Mouse (Mus musculus) left cerebral cortex, adult 2 months (tissue): ENCODE measurements at regions not wholly inside any gene's neighbourhood (a gene's known extent, or its start where the extent isn't known, plus 50 kb on each side); places are given as distances from the start of the nearest gene placed in this dataset.

Source experiments
- DNase-seq, 2 experiments: peaks; one replicate each; pipeline ENCODE4 v3.0.0; 2021 to 2022; ENCODE audit warnings: low spot score in 2 of 2, mixed read lengths in 1 of 2; ENCODE audit errors: extremely low spot score in 1 of 2
- H3K27ac ChIP-seq: fragments of 200-600 bp; 2 replicates; pipeline ENCODE4 v1.8.1; 2022
- H3K4me3 ChIP-seq: fragments of 200-600 bp; 2 replicates; pipeline ENCODE4 v1.8.1; 2022
- CTCF ChIP-seq: fragments of 200-600 bp; IDR thresholded peaks from 2 replicates; pipeline ENCODE4 v1.8.1; 2022; ENCODE audit warnings: antibody characterized with exemption, mild to moderate bottlenecking, moderate library complexity
- intact Hi-C: fragments of 180-260 bp; cut with DNase I; formaldehyde crosslinking; loops from one replicate; pipeline ENCODE4 v1.15.1; 2025

DNA sequence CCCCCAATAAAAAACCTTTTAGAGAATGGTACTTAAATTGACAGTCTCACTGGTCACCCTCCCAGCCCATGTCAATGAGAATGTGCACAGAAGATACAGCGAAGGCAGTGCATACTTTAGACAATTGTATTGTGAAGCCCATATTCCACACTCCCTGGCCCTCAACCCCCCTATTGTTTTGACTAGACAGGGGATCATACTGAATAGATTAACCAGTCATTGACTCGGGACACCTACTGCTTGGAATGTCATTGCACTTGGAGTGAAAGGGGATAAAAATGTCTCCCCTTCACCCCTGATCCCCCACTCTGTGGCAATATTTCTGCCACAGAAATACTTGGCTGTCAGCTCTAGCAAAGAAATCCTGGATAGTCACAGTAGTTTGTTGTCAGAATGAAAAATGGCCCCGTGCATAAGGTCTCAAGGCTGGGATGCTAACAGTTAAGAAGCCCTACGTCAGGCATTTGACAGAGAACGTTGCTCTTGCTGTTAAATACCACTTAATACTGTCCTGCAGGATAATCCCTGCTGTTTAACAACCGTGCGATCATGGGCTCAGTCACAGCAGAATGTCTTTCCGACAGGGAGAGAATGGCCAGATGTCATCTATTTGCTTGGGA is 644.5 kb upstream of the Sox9 start:
- DNase-seq, result no peak
- intact Hi-C loops, result no loop called here
- TF ChIP-seq CTCF, result no peak
- no peak overlapping the region for H3K27ac ChIP-seq
- H3K4me3 ChIP-seq, result no peak overlapping the region

DNA sequence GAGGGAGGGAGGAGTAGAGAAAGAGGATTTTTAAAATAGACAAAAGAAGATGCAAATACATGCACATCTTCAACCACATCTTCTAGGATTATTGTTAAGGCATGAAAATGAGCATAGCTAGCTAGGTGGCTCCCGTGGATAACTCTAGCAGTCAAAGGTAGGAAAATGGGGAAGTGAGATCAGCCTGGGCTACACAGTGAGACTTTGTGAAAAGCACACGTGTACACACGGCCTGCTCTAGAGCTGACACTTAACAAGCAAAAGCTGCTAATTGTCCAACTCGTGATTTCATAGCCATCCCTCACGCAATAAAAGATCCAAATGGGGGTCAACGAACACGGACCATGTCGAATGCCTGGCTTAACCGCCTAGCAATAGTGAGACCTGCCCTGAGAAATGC is 642.0 kb upstream of the Sox9 start:
- intact Hi-C loops, result no loop called here
- DNase-seq, result no peak
- TF ChIP-seq CTCF, result no peak
- Histone ChIP-seq H3K27ac (no peak overlapping the region), H3K4me3 (no peak overlapping the region)

DNA sequence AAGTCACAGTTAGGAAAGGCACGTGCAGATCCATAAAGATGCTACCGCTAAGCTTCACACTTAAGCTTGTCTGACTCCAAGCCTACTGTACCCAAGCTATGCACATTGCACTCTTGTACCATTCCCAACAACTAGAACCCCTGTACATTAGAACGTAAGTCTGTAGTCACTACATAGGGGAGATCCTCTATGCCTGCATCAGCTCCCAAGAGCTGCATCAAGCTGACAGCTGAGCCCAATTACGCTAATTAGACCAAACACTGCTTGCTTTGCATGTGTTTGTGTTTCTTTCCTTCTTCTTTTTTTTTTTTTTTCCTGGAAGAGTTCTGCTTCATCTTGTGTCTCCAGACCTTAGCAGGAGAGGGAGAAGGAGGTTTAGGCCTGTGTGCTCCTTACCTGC is 641.5 kb upstream of the Sox9 start:
- DNase-seq, result no peak
- Histone ChIP-seq H3K4me3 (no peak overlapping the region), H3K27ac (no peak overlapping the region)
- intact Hi-C loops, result no loop called here
- TF ChIP-seq CTCF, result no peak

DNA sequence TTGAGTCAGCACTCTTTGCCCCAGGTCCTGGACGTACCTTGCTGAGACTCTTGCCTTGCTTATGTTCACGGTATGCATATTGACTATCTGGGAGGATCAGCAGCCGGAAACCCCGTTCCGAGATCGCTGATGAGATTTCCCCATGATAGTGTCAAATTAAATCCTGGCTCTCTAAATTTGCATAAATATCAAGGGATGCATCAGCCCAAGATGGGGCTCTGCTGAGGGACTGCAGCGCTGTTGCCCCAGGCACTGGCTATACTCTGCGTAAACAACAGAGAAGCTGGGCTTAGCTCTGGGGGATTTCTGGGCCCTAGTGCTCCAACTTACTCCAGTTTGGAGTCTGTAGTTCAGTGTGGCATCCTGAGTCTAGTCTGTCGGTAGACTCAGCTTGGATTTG is 641.1 kb upstream of the Sox9 start:
- DNase-seq, result no peak
- intact Hi-C loops, result no loop called here
- Histone ChIP-seq H3K4me3 (no peak overlapping the region), H3K27ac (no peak overlapping the region)
- TF ChIP-seq CTCF, result no peak

DNA sequence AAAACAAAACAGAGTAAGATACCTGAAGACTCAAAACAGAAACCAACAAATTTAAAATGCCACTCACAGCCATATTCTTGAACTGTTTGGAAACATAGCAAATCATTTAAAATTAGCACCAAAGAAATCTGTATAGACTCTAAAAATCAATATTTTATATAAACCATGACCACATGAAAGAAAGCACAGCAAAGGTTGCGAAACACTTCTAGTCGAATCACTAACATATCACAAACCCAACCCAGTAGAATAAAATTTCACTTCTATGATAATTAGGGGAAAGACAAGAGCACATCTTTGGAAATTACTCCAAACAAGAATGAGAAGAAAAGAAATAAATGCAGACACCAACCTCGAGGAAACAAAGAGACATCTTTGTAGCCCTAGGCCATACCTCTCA is 630.0 kb upstream of the Sox9 start:
- DNase-seq, result no peak
- TF ChIP-seq CTCF, result no peak
- H3K4me3 ChIP-seq, result no peak overlapping the region
- no peak overlapping the region for H3K27ac ChIP-seq
- intact Hi-C loops, result no loop called here

DNA sequence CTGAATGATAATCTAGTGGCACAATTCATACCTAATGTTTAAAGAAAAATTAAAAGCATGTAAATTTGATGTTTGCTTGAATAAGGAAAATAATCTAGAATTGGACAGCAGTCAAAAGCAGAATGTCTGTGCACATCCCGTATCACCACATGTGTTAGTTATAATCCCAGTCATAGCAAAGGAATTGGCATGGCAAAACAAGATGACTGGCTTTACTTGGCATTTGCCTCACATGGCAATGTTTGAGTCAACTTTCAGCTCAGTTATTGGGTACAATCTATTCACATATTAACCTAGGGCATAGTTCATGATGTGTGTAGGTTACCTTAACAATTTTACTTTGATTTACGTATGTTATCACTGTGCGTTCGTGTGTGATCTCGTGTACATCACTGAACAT is 628.8 kb upstream of the Sox9 start:
- no peak for TF ChIP-seq CTCF
- intact Hi-C loops, result no loop called here

DNA sequence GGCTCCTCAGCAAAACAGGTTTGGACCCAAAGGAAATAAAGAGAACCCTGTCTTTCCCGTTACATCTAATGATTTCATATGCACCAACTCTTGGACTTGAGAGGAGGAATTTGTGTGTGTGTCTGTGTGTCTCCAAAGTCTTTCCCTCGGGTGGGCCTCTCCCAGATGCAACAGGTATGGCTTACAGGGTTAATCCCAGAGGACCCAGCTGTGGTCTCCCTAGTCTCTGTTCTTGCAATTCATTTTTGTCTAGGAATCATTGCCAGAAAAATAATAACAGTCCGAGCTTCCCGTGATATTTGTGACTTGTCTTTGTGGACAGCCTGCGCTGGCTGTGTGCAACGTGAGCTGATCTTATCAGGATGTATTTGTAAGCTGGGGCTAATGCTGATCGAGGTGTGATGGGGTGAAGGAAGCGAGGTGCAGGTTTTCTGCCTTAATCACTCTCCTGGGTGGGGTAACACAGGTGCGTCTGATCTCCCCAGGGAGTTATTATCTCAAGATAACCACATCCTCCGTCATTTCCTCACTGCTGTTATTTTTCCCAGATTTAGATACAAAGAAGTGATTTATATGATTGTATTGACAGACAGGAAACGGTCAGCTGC is 627.2 kb upstream of the Sox9 start:
- no peak for DNase-seq
- TF ChIP-seq CTCF, result no peak
- H3K27ac ChIP-seq, result no peak overlapping the region
- no peak overlapping the region for H3K4me3 ChIP-seq
- intact Hi-C loops, result no loop called here

More for the DNA sequence above, 628.8 kb upstream of the Sox9 start:
- Histone ChIP-seq H3K27ac (no peak overlapping the region), H3K4me3 (no peak overlapping the region)
- no peak for DNase-seq

DNA sequence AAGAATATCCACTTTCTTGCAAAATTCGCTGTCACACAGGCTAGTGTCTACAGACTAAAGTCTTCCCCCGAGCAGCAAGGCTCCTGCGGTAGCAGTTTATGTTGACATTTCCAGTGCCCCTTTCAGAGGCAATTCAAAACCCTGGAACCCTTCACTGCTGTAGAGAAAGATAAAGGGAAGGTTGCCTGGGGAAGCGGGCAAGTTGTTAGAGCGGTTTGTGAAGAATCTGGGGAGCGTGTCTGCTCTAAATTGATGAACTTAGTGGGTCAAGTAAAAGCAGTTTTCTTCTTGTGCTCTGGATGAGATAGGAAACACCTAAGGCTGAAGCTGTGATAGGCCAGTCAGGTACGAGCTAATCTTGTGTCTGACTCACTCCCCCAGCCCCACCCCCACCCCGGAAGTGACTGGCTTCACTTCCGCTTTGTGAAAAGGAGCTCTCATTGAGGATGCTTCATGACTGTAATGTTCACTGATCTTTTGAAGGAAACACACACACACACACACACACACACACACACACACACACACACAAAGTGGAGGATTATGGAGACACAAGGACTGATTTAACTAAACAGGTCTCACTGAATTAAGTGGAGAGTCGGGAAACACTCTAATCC is 626.6 kb upstream of the Sox9 start:
- no peak for DNase-seq
- no peak for TF ChIP-seq CTCF
- intact Hi-C loops, result no loop called here
- H3K27ac ChIP-seq, result no peak overlapping the region
- no peak overlapping the region for H3K4me3 ChIP-seq

DNA sequence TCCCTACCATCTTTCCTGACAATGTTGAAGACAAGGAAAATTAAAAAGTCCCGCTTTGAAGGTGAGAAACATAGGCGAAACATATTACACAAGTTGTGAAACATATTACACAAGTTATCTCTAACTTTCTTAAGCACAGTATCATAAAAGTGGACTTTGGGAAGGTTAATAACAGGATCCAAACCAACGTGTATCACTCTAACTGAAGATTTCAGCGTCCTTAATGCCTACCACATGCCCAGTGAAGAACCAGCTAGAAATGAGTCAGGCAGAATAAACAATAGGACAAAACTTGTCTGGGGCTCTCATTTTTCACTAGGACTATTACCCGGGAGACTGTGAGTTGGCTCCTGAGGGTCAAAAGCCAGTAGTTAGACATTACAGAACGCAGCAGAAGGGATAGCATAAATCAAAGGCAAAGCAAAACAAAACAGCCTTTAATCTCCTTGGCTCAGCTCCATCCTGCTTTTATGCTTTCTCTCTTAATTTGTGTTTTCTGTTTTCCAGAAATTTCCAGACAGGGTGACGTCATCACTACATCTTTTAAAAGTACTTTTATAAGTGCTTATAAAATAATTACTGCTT is 618.3 kb upstream of the Sox9 start:
- TF ChIP-seq CTCF, result no peak
- no peak for DNase-seq
- intact Hi-C loops, result no loop called here
- no peak overlapping the region for H3K27ac ChIP-seq
- H3K4me3 ChIP-seq, result no peak overlapping the region

DNA sequence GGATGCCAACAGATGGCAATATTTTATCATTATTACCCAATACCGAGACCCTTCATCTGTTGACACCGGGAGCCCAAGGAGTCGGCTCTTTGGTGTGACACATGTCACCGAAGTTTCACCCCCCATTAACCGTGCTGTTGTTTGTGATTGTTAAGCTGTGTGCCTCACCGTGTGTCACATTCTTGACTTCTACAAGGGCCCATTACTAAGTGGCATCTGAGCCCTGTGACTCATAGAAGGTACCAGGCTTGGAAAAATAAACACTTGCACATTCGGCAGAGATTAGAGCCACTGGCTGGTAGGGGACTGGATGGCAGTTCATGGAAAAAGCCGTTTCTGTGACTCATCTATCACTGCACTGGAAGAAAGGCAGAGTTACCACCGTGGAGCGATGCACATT is 608.4 kb upstream of the Sox9 start:
- TF ChIP-seq CTCF, result no peak
- intact Hi-C loops, result no loop called here
- no peak for DNase-seq
- H3K4me3 ChIP-seq, result no peak overlapping the region
- H3K27ac ChIP-seq, result no peak overlapping the region

DNA sequence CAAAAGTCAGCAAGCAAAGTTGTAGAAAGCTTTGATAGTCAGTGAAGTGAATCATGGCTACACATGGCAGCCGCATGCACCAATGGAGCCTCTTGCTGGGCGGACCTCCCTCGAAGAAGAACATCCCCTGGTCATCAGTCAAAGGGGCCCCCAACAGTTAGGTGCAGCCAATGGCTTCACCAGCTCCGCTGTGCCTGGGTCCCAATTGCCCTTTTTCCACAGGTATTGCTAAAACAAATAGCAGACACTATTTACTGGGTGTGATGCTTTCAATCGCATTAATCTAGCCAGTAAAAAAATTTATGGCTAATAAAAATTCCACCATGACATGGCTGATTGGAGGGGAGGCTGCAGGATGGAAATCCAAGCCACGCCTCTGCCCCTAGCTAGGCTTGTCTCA is 606.7 kb upstream of the Sox9 start:
- Histone ChIP-seq H3K27ac (no peak overlapping the region), H3K4me3 (no peak overlapping the region)
- no peak for TF ChIP-seq CTCF
- DNase-seq, result no peak
- intact Hi-C loops, result no loop called here

DNA sequence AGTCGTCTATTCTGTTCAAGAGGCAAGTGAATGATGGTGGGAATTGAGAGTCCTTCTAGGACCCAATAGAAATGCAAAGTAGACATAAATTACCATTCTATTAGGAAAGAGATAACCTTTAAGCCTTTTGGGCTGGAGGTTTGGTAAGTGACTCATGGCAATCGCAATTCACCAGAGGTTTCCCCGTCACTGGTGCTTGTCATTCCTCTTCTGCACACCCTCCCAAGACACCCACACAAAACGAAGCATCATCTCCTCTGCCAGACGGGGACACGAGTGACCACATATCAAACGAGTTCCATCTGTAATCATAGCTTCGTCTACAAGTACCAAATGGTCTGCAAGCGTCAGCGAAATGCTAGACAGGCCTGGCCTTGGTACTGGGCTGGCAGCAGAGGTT is 601.4 kb upstream of the Sox9 start:
- intact Hi-C loops, result no loop called here
- TF ChIP-seq CTCF, result no peak
- no peak for DNase-seq
- H3K4me3 ChIP-seq, result no peak overlapping the region
- H3K27ac ChIP-seq, result no peak overlapping the region
